In genomic region chr11:79760533-79760932, GRCm38 (mm10) we compare ENCODE assay signal across 20 mouse cellular contexts.
DNase-seq lines count a peak whose midpoint lies in the region; ATAC-seq and TF ChIP-seq lines count a peak whose summit lies in the region.
"Had no signal": no experiment of that assay in that cellular context is flagged by ENCODE, and none has a peak within 500 bp of the region (broad histone marks: within the 10 kb centered on the region; RNA-seq: fewer than 3 reads in every experiment).

No protein-coding gene starts in this region.

- H3K4me1 ChIP-seq in forebrain, postnatal 0 days (ENCODE audit: insufficient read depth) = no peaks in the 10 kb centered on the region
- H3K4me1 ChIP-seq in forebrain, embryonic 11.5 days (replicated peaks; ENCODE audit: control insufficient read depth, insufficient read depth, low read length) = no peaks in the 10 kb centered on the region
- H3K4me1 ChIP-seq in kidney, postnatal 0 days (replicated peaks; ENCODE audit: insufficient read depth, low read length) = no peaks in the 10 kb centered on the region
- no peaks in the 10 kb centered on the region for H3K4me1 ChIP-seq in lung, postnatal 0 days (ENCODE audit: insufficient read depth, low read depth, low read length)
- no peaks in the 10 kb centered on the region for H3K4me1 ChIP-seq in lung, adult 2 months (ENCODE audit: control insufficient read depth, insufficient read depth, low read length)
- H3K4me1 ChIP-seq: forebrain, embryonic 12.5 days; heart, embryonic 13.5 days had no signal

- no peaks in the 10 kb centered on the region for H3K36me3 ChIP-seq in forebrain, postnatal 0 days (ENCODE audit: insufficient read depth)
- no peaks in the 10 kb centered on the region for H3K36me3 ChIP-seq in forebrain, embryonic 11.5 days (ENCODE audit: control insufficient read depth, insufficient read depth, low read length)
- H3K36me3 ChIP-seq in kidney, postnatal 0 days (ENCODE audit: insufficient read depth, low read length) = no peaks in the 10 kb centered on the region
- H3K36me3 ChIP-seq in lung, postnatal 0 days (ENCODE audit: insufficient read depth, low read length) = no peaks in the 10 kb centered on the region
- H3K36me3 ChIP-seq: embryonic facial prominence, embryonic 12.5 days; forebrain, embryonic 12.5 days; heart, embryonic 13.5 days; hindbrain, embryonic 12.5 days had no signal

- no peak overlapping the region for H3K4me2 ChIP-seq in forebrain, postnatal 0 days (ENCODE audit: low read depth)
- H3K4me2 ChIP-seq in forebrain, embryonic 11.5 days (ENCODE audit: low read depth, low read length, severe bottlenecking) = no peak overlapping the region
- no peak overlapping the region for H3K4me2 ChIP-seq in kidney, postnatal 0 days (ENCODE audit: low read length)
- H3K4me2 ChIP-seq in lung, postnatal 0 days (replicated peaks; ENCODE audit: low read depth, low read length) = no peak overlapping the region
- H3K4me2 ChIP-seq: embryonic facial prominence, embryonic 12.5 days; forebrain, embryonic 12.5 days; heart, embryonic 13.5 days; hindbrain, embryonic 12.5 days had no signal

- H3K27ac ChIP-seq in forebrain, postnatal 0 days (ENCODE audit: low read depth, low read length) = no peak overlapping the region
- no peak overlapping the region for H3K27ac ChIP-seq in forebrain, embryonic 11.5 days (ENCODE audit: low read depth, low read length)
- no peak overlapping the region for H3K27ac ChIP-seq in kidney, postnatal 0 days
- no peak overlapping the region for H3K27ac ChIP-seq in lung, postnatal 0 days (ENCODE audit: low read length)
- H3K27ac ChIP-seq: embryonic facial prominence, embryonic 12.5 days; forebrain, embryonic 12.5 days; heart, embryonic 13.5 days; hindbrain, embryonic 12.5 days had no signal

- no peak for ATAC-seq in forebrain, postnatal 0 days
- ATAC-seq in forebrain, embryonic 11.5 days (replicated peaks; ENCODE audit: low FRiP score) = no peak
- ATAC-seq in kidney, postnatal 0 days (replicated peaks; ENCODE audit: low FRiP score, low read depth) = no peak
- no peak for ATAC-seq in lung, postnatal 0 days
- ATAC-seq: forebrain, embryonic 16.5 days; hindbrain, embryonic 16.5 days had no signal

- DNase-seq in forebrain, postnatal 0 days = no peak
- no peak for DNase-seq in forebrain, embryonic 11.5 days (ENCODE audit: low spot score)
- DNase-seq in kidney, postnatal 0 days (ENCODE audit: low spot score) = no peak
- DNase-seq in kidney, adult 11 months = no peak
- no peak for DNase-seq in lung, postnatal 0 days (ENCODE audit: low spot score)
- DNase-seq in lung, adult 2 months = no peak
- peak; percentile 46 for DNase-seq in ZHBTc4 (ENCODE audit: low read depth, low spot score)
- DNase-seq in natural killer cell, adult 2 months (ENCODE audit: low spot score in 2 of 2) = no peak
- DNase-seq: adrenal gland, postnatal 10 days; cerebellum, adult 11-12 months; cerebellum, adult 9-10 months; cerebellum, postnatal 25 days; gastrocnemius, postnatal 14 days; heart, postnatal 36 days had no signal

- H3K4me3 ChIP-seq in forebrain, postnatal 0 days (ENCODE audit: low read depth, low read length) = no peak overlapping the region
- no peak overlapping the region for H3K4me3 ChIP-seq in forebrain, embryonic 11.5 days (ENCODE audit: low read depth, low read length)
- no peak overlapping the region for H3K4me3 ChIP-seq in kidney, postnatal 0 days (replicated peaks; ENCODE audit: low read depth, low read length)
- no peak overlapping the region for H3K4me3 ChIP-seq in lung, postnatal 0 days (ENCODE audit: low read depth, low read length)
- H3K4me3 ChIP-seq in lung, adult 2 months (replicated peaks; ENCODE audit: extremely low read depth, low read depth, low read length) = no peak overlapping the region
- H3K4me3 ChIP-seq: embryonic facial prominence, embryonic 12.5 days; forebrain, embryonic 12.5 days; heart, embryonic 13.5 days; hindbrain, embryonic 12.5 days had no signal

- H3K27me3 ChIP-seq in forebrain, postnatal 0 days (ENCODE audit: insufficient read depth, low read length) = no peaks in the 10 kb centered on the region
- no peaks in the 10 kb centered on the region for H3K27me3 ChIP-seq in forebrain, embryonic 11.5 days (ENCODE audit: control insufficient read depth, insufficient read depth, low read length)
- H3K27me3 ChIP-seq in kidney, postnatal 0 days (ENCODE audit: insufficient read depth, low read length) = no peaks in the 10 kb centered on the region
- no peaks in the 10 kb centered on the region for H3K27me3 ChIP-seq in lung, postnatal 0 days (replicated peaks; ENCODE audit: insufficient read depth, low read length)
- H3K27me3 ChIP-seq: embryonic facial prominence, embryonic 12.5 days; heart, embryonic 13.5 days; hindbrain, embryonic 12.5 days had no signal

- H3K9me3 ChIP-seq in forebrain, postnatal 0 days (ENCODE audit: low read length) = no peaks in the 10 kb centered on the region
- H3K9me3 ChIP-seq in forebrain, embryonic 11.5 days (ENCODE audit: control insufficient read depth, low read length) = no peaks in the 10 kb centered on the region
- H3K9me3 ChIP-seq in kidney, postnatal 0 days (replicated peaks; ENCODE audit: low read length) = no peaks in the 10 kb centered on the region
- H3K9me3 ChIP-seq in lung, postnatal 0 days (ENCODE audit: low read length) = no peaks in the 10 kb centered on the region
- H3K9me3 ChIP-seq: embryonic facial prominence, embryonic 12.5 days; forebrain, embryonic 12.5 days; heart, embryonic 13.5 days; hindbrain, embryonic 12.5 days had no signal

- WGBS in forebrain, postnatal 0 days = 80% methylated on average over 4 of the region's 4 CpGs
- WGBS in forebrain, embryonic 11.5 days = 87% methylated on average over 4 of the region's 4 CpGs
- 88% methylated on average over 4 of the region's 4 CpGs for WGBS in kidney, postnatal 0 days
- 84% methylated on average over 4 of the region's 4 CpGs for WGBS in lung, postnatal 0 days
- 89% methylated on average over 4 of the region's 4 CpGs for WGBS in lung, adult 2 months

- TF ChIP-seq POLR2A in lung, adult 2 months (IDR thresholded peaks at IDR 0.05; ENCODE audit: borderline replicate concordance, extremely low read depth, low read depth, low read length) = no peak

- TF ChIP-seq CTCF in forebrain, postnatal 0 days (IDR thresholded peaks at IDR 0.05; ENCODE audit: low read depth) = peak; percentile 27; the same call in 1 of the 2 replicates
- TF ChIP-seq CTCF in kidney, postnatal 0 days (IDR thresholded peaks at IDR 0.05; ENCODE audit: low read depth) = peak; percentile 42; the same call in 1 of the 2 replicates
- TF ChIP-seq CTCF in lung, postnatal 0 days (IDR thresholded peaks at IDR 0.05) = peak; percentile 42
- TF ChIP-seq CTCF in lung, adult 2 months (IDR thresholded peaks at IDR 0.05; ENCODE audit: insufficient read depth, low read length) = no peak

- H3K9ac ChIP-seq in forebrain, postnatal 0 days = no peak overlapping the region
- H3K9ac ChIP-seq in forebrain, embryonic 11.5 days (ENCODE audit: low read length) = no peak overlapping the region
- no peak overlapping the region for H3K9ac ChIP-seq in kidney, postnatal 0 days (ENCODE audit: low read depth, low read length)
- no peak overlapping the region for H3K9ac ChIP-seq in lung, postnatal 0 days (replicated peaks; ENCODE audit: low read depth)
- H3K9ac ChIP-seq: embryonic facial prominence, embryonic 12.5 days; forebrain, embryonic 12.5 days; heart, embryonic 13.5 days; hindbrain, embryonic 12.5 days had no signal

- TF ChIP-seq EP300 in lung, postnatal 0 days (IDR thresholded peaks at IDR 0.05) = no peak
